Mouse (Mus musculus): Measurements from ENCODE around the gene Gm10663.

The Gm10663 gene

DNA sequence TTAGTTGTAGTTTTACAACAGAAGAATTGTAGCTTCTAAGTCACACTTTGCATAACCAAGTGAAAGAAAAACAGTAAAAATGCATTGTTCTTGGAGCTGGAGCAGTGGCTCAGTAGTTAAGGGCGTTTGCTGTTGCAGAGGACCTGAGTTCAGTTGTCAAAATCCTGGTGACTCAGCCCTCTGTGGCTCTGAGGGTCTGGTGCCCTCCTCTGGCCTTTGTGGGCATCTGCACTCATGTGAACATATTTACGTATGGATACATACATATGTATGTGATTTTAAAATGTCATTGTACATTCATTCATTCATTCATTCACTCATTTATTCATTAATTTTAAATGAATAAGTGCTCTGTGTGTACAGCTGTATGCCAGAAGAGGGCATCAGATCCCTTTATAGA is 10.8 kb downstream of the Gm10663 start:
- no peak for DNase-seq (ENCODE audit: low spot score in 2 of 2)

- DNase-seq (ENCODE audit: low spot score in 2 of 2): no peak
Measured at GRCm38 (mm10) chr8:65087711-65088110, 12.9 kb downstream of the Gm10663 start.

DNA sequence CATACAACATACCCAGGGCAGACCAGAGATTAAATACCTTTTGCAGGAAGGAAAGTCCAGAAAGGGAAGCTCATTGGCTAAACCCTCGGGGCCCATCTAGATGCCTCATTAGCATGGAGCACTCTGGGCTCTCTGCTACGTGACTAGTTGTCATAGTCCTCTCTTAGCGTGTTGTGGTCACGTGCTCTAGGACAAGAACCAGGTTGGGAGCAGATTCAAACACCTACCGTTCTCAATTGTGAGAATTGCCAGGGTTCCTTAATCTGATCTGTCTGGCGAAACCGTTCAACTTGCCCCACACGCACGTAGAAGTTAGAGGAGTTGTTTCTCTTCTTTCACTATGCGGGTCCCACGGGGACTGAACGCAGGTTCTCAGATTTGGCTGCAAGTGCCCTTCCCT is 13.3 kb downstream of the Gm10663 start:
- DNase-seq (ENCODE audit: low spot score in 2 of 2): no peak

DNA sequence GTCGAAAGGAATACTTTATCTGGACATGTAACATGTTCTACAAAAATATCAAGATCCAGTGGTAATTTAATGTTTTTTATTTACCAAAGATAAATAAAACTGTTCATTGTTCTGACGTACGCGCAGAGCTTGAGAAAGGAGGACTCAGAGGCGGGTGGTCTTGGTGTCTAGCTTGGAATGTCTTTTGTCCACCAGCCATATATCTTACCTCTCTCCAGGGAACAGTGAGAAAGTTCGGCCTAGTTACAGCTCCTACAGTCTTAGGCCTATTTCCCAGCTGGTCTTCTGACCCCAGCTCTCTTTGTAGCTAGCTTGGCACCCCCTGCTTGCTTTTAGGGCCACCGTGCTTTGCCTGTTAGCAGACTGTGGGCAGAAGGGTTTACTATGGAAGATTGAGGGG is 14.9 kb downstream of the Gm10663 start:
- DNase-seq (ENCODE audit: low spot score in 2 of 2): no peak

DNA sequence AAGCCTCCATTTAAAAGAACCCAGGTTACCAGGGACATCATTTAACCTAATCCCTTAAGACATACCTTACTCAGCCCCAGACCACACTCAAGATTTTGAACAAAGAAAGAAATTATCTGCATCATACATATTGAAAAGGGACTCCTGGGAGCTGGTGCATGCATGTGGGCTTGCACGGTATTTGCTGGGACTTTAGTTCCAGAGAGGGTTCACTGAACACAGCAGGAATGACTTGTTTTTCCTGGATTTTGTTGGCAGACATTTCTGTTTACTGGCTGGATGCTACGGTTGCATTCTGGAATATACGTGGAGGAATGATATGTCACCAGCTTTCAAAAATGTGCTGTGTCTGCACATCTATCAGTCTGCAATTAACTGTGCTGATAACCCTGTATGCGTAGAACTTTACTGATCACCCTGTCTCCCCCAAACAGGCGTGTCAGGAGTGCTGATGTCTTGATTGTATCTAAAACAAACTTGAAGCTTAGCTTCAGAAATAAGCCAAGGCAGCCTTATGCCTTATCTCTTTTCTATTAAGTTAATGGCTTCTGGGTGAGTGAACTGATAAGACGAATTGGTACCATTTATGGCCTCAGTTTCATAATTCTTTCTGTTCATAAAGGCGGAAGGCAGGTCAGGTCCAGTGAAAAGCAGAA is 23.1 kb downstream of the Gm10663 start:
- no peak for DNase-seq (ENCODE audit: low spot score in 2 of 2)

GRCm38 (mm10) chr8:65099735-65100134 is 24.9 kb downstream of the Gm10663 start:
- no peak for DNase-seq (ENCODE audit: low spot score in 2 of 2)

DNA sequence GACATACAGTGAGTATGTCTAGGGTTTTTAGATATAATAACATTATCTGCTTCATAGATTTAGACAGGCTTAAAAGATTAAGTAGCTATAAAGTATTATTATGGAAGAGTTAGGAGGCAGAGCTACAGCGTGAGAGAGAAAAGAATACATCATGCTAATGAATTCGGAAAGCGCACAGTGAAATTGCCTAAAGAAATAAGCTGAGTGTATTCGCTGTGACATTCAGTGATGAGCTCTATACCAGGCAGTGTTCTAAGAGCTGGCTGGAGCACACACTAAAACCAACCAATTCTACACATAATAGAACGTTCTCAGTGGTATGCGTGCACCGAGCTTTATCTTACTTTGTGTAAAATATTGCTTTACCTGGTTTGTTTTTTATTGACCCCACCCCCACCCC is 28.8 kb downstream of the Gm10663 start:
- no peak for DNase-seq (ENCODE audit: low spot score in 2 of 2)

DNA sequence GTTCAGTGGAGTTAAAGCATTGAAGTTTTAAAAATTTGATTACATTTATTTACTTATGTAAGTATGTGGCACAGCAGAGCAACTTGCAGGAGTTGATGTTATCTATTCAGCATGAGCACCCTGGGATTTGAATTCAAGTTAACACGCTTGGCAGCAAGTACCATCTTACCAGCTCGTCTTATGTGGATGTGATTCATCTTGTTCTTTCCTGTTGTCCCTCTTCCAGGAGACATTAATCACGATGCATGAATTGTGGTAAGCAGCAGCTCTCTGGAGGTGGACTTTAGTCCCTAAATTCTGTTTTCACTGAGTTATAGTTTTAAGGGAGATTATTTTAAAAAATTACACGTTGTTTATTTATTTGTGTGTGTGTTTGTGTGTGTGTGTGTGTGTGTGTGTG is 29.2 kb downstream of the Gm10663 start:
- no peak for DNase-seq (ENCODE audit: low spot score in 2 of 2)

- no peak for DNase-seq (ENCODE audit: low spot score in 2 of 2)
Measured at GRCm38 (mm10) chr8:65107936-65108718, 33.3 kb downstream of the Gm10663 start.

DNA sequence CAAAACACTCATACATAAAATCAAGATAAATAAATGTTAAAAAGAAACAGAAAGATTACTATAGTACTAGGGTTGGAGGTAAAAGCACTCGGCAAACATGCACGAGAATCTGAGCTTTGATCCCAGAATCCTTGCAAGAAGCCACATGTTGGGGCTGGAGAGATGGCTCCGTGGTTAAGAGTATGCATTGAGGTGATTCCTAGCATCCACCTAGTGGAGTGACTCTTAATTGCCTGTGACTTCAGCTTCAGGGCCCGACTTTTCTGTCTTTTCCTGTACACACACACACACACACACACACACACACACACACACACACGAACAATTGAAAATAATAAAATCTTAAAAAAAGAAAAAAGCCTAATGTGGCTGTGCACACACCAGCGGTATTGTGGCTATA is 34.1 kb downstream of the Gm10663 start:
- DNase-seq (ENCODE audit: low spot score in 2 of 2): no peak

DNA sequence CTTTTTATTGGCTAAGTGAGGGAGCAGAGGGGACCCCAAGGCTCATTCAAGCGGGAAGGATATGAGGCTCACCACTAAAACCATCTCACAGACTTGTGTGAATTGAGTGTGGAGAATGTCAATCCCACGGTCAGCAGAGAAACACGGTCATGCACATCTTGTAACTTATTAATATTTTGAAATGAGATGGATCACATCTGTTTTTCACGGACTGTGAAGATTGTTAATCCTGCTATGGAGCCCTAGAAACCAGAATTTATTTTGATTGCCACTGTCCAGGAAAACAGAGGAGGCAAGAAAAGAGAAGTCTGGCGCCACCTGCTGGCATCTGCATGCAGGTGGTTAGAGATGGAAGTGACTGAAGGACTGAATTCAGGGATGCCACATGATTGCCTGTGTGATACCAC is 35.5 kb downstream of the Gm10663 start:
- DNase-seq (ENCODE audit: low spot score in 2 of 2): peak; percentile 39 to 53

GRCm38 (mm10) chr8:65112092-65112491 is 37.3 kb downstream of the Gm10663 start:
- DNase-seq (ENCODE audit: low spot score in 2 of 2): no peak

DNA sequence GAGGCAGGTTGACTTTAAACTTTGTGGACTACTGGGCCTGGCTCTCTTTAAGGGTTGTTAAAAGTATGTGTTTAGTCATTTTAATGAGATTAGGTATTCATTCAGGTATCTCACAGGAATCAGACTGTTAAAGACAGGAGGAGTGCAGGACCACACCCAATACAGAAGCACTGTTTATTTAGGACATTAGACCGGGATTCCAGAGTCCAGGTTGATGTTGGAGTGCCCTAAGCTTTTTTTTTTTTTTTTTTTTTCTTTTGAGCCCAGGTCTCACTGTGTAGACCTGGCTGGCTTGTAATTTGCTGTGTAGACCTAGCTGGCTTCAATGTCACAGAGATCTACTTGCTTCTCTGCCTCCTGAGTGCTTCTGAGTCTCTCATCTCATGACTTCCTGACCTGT is 51.2 kb downstream of the Gm10663 start:
- DNase-seq (ENCODE audit: low spot score in 2 of 2): no peak

DNA sequence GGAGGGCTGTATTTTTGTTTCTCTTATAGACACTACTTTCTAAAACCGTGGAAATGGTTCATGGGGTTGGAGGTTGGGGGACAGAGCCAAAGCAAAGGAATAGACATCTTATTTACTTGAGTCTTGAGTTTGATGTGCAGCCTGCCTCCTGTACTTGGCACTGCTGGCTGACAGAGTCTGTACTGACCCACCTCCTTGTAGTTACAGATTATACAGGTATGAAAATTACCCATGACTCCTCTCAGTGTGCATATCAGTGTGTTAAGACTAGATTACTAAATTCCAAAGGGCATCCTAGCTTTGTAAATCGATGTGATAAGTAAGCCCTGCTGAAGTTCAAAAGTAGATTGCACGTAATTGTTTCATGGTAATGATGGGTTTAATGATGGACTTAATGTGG is 51.6 kb downstream of the Gm10663 start:
- DNase-seq (ENCODE audit: low spot score in 2 of 2): no peak
